Mouse (Mus musculus) E14TG2a.4 (cell line): ENCODE results near the gene Mgmt.

ENCODE experiments used
- CTCF ChIP-seq: conservative IDR thresholded peaks from 2 replicates; pipeline ENCODE4 v1.5.1; 2014; ENCODE audit warnings: low read length
- NANOG ChIP-seq: IDR thresholded peaks from 2 replicates; pipeline ENCODE4 v1.6.1; 2014; ENCODE audit warnings: borderline replicate concordance, low read length, mixed read lengths
- POU5F1 ChIP-seq: IDR thresholded peaks from 2 replicates; pipeline ENCODE4 v1.6.1; 2014; ENCODE audit warnings: low read length, borderline replicate concordance

- TF ChIP-seq CTCF, result no peak
- no peak for TF ChIP-seq NANOG
- TF ChIP-seq POU5F1, result no peak
These were observed 40.4 kb downstream of the Mgmt start for GRCm38 (mm10) chr7:136934784-136935183.
